Mouse (Mus musculus) neural tube, embryonic 14.5 days (tissue): Measurements from ENCODE around the gene Slco3a1. TPM values are rescaled to one million over a fixed set of nuclear protein-coding genes. Genes with fewer than 3 reads are reported as not detected.

Experiments
- ATAC-seq: fragments of 200-750 bp; cut with Nextera tagmentation; 2 replicates; pipeline ENCODE4 v1.8.0; 2017; ENCODE audit warnings: low read depth, mild to moderate bottlenecking, moderate TSS enrichment, moderate library complexity
- H3K27ac ChIP-seq: fragments of 300-500 bp; sonication (generic); 2 replicates; pipeline ENCODE4 v1.5.1; 2014; ENCODE audit warnings: low read depth, mild to moderate bottlenecking, control low read depth, low read length, moderate library complexity, mixed read lengths
- H3K27me3 ChIP-seq: fragments of 300-500 bp; sonication (generic); 2 replicates; pipeline ENCODE4 v1.6.1; 2014; ENCODE audit warnings: low read length; ENCODE audit not compliant: control insufficient read depth, insufficient read depth
- H3K36me3 ChIP-seq: fragments of 300-500 bp; sonication (generic); 2 replicates; pipeline ENCODE4 v1.6.1; 2014; ENCODE audit warnings: low read length, mixed read lengths; ENCODE audit not compliant: control insufficient read depth, insufficient read depth
- H3K4me1 ChIP-seq: fragments of 300-500 bp; sonication (generic); 2 replicates; pipeline ENCODE4 v1.6.1; 2014; ENCODE audit warnings: low read length; ENCODE audit not compliant: control insufficient read depth, insufficient read depth
- H3K4me2 ChIP-seq: fragments of 300-500 bp; sonication (generic); 2 replicates; pipeline ENCODE4 v1.6.1; 2014; ENCODE audit warnings: mild to moderate bottlenecking, low read depth, low read length, control low read depth
- H3K4me3 ChIP-seq: fragments of 300-500 bp; sonication (generic); 2 replicates; pipeline ENCODE4 v1.5.1; 2014; ENCODE audit warnings: low read depth, low read length, control low read depth, mixed read lengths
- H3K9ac ChIP-seq: fragments of 300-500 bp; sonication (generic); replicated peaks from 2 replicates; pipeline ENCODE4 v1.6.1; 2014; ENCODE audit warnings: low read depth, mild to moderate bottlenecking, control low read depth, low read length, mixed read lengths
- H3K9me3 ChIP-seq: fragments of 300-500 bp; sonication (generic); 2 replicates; pipeline ENCODE4 v1.6.1; 2016; ENCODE audit warnings: low read length; ENCODE audit not compliant: control insufficient read depth
- WGBS: fragments of 180-500 bp; shearing (Covaris S2); extraction: QIAGEN DNeasy Blood & Tissue Kit; methylation state at CpG from one replicate; pipeline ENCODE4 v1.1.7; 2014; 5-methylcytosine and 5-hydroxymethylcytosine counted together
- polyA plus RNA-seq: library from polyadenylated mRNA; unstranded; fragments of >200 nt; fragmentation: Nextera tagmentation; extraction: Ambion mirVana; gene quantifications from 2 replicates; pipeline ENCODE4 v1.2.1, GENCODE M21; 2014

Slco3a1 gene
- polyA plus RNA-seq, 1 experiment from 2014 or later, result 18.6 TPM

- no peak overlapping the region for H3K4me3 ChIP-seq
- WGBS, result 81% methylated on average over 3 of the region's 3 CpGs
- no peaks in the 10 kb centered on the region for H3K27me3 ChIP-seq
- no peak overlapping the region for H3K4me2 ChIP-seq
- H3K4me1 ChIP-seq, result no peaks in the 10 kb centered on the region
- H3K9me3 ChIP-seq, result no peaks in the 10 kb centered on the region
- H3K27ac ChIP-seq, result no peak overlapping the region
- ATAC-seq, result no peak
- H3K36me3 ChIP-seq, result no peaks in the 10 kb centered on the region
- no peak overlapping the region for H3K9ac ChIP-seq
Observed at GRCm38 (mm10) chr7:74459812-74460211, 94.8 kb downstream of the Slco3a1 start.

- H3K4me3 ChIP-seq, result no peak overlapping the region
- no peaks in the 10 kb centered on the region for H3K9me3 ChIP-seq
- H3K4me2 ChIP-seq, result no peak overlapping the region
- no peaks in the 10 kb centered on the region for H3K36me3 ChIP-seq
- no peak overlapping the region for H3K27ac ChIP-seq
- H3K4me1 ChIP-seq, result no peaks in the 10 kb centered on the region
- no peaks in the 10 kb centered on the region for H3K27me3 ChIP-seq
- no peak for ATAC-seq
- WGBS, result 86% methylated on average over 5 of the region's 5 CpGs
- no peak overlapping the region for H3K9ac ChIP-seq
Observed at GRCm38 (mm10) chr7:74459277-74459676, 95.3 kb downstream of the Slco3a1 start.

GRCm38 (mm10) chr7:74458475-74459221, 95.9 kb downstream of the Slco3a1 start:
- Histone ChIP-seq H3K4me2 (no peak overlapping the region), H3K9ac (no peak overlapping the region), H3K4me3 (no peak overlapping the region), H3K27me3 (no peaks in the 10 kb centered on the region), H3K27ac (no peak overlapping the region), H3K4me1 (no peaks in the 10 kb centered on the region), H3K36me3 (no peaks in the 10 kb centered on the region), H3K9me3 (no peaks in the 10 kb centered on the region)
- ATAC-seq, result no peak
- 77% methylated on average over 8 of the region's 8 CpGs for WGBS

GRCm38 (mm10) chr7:74457347-74457975, 97.1 kb downstream of the Slco3a1 start:
- Histone ChIP-seq H3K4me1 (no peaks in the 10 kb centered on the region), H3K9ac (no peak overlapping the region), H3K4me3 (no peak overlapping the region), H3K4me2 (no peak overlapping the region), H3K27me3 (no peaks in the 10 kb centered on the region), H3K27ac (no peak overlapping the region), H3K36me3 (no peaks in the 10 kb centered on the region), H3K9me3 (no peaks in the 10 kb centered on the region)
- WGBS, result 85% methylated on average over 5 of the region's 5 CpGs
- no peak for ATAC-seq

- Histone ChIP-seq H3K27me3 (no peaks in the 10 kb centered on the region), H3K36me3 (no peaks in the 10 kb centered on the region), H3K4me3 (no peak overlapping the region), H3K4me2 (no peak overlapping the region), H3K9me3 (no peaks in the 10 kb centered on the region), H3K27ac (no peak overlapping the region), H3K9ac (no peak overlapping the region), H3K4me1 (no peaks in the 10 kb centered on the region)
- WGBS, result 93% methylated on average over 2 of the region's 2 CpGs
- no peak for ATAC-seq
Observed at GRCm38 (mm10) chr7:74456781-74457180, 97.8 kb downstream of the Slco3a1 start.

- no peaks in the 10 kb centered on the region for H3K4me1 ChIP-seq
- 69% methylated on average over 2 of the region's 2 CpGs for WGBS
- H3K9ac ChIP-seq, result no peak overlapping the region
- no peak overlapping the region for H3K4me2 ChIP-seq
- H3K27me3 ChIP-seq, result no peaks in the 10 kb centered on the region
- H3K36me3 ChIP-seq, result no peaks in the 10 kb centered on the region
- H3K9me3 ChIP-seq, result no peaks in the 10 kb centered on the region
- H3K4me3 ChIP-seq, result no peak overlapping the region
- no peak overlapping the region for H3K27ac ChIP-seq
- no peak for ATAC-seq
Observed at GRCm38 (mm10) chr7:74451047-74451446, 103.5 kb downstream of the Slco3a1 start.

GRCm38 (mm10) chr7:74449802-74450201, 104.8 kb downstream of the Slco3a1 start:
- ATAC-seq, result no peak
- Histone ChIP-seq H3K9me3 (no peaks in the 10 kb centered on the region), H3K4me1 (no peaks in the 10 kb centered on the region), H3K9ac (no peak overlapping the region), H3K4me2 (no peak overlapping the region), H3K27ac (no peak overlapping the region), H3K36me3 (no peaks in the 10 kb centered on the region), H3K4me3 (no peak overlapping the region), H3K27me3 (no peaks in the 10 kb centered on the region)
- WGBS, result 100% methylated on average over 1 of the region's 1 CpGs

- Histone ChIP-seq H3K4me1 (no peaks in the 10 kb centered on the region), H3K27ac (no peak overlapping the region), H3K4me3 (no peak overlapping the region), H3K9ac (no peak overlapping the region), H3K4me2 (no peak overlapping the region), H3K9me3 (no peaks in the 10 kb centered on the region), H3K27me3 (no peaks in the 10 kb centered on the region), H3K36me3 (no peaks in the 10 kb centered on the region)
- WGBS, result 2% methylated on average over 2 of the region's 2 CpGs
- ATAC-seq, result no peak
Observed at GRCm38 (mm10) chr7:74447781-74448180, 106.8 kb downstream of the Slco3a1 start.

GRCm38 (mm10) chr7:74445148-74445547, 109.4 kb downstream of the Slco3a1 start:
- Histone ChIP-seq H3K36me3 (no peaks in the 10 kb centered on the region), H3K9ac (no peak overlapping the region), H3K4me3 (no peak overlapping the region), H3K27me3 (no peaks in the 10 kb centered on the region), H3K9me3 (no peaks in the 10 kb centered on the region), H3K4me1 (no peaks in the 10 kb centered on the region), H3K27ac (no peak overlapping the region), H3K4me2 (no peak overlapping the region)
- ATAC-seq, result no peak
- WGBS, result 76% methylated on average over 5 of the region's 5 CpGs
